Mouse (Mus musculus): ENCODE results near the gene Nupl2.

Gene Nupl2

DNA sequence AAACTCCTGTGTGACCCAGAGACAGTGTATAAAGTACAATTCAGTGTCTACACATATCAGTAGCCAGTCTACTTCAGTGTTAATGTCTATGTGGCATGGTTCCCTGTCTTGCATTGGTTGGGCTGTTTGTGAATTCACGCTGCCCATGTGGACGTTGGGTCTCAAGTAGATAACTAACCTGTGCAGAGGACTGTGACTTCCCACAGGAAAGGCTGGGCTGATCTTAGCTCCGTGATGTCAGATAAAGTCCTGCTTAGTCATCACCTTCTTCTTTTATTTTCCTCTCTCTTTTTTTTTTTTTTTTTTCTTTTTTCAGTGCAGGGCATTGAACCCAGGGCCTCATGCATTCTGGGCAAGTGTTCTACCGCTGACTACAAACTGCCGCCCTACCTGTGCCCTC lies 43.7 kb downstream of the Nupl2 start:
- in situ Hi-C loops (cut with MboI, MseI) = no loop called here

DNA sequence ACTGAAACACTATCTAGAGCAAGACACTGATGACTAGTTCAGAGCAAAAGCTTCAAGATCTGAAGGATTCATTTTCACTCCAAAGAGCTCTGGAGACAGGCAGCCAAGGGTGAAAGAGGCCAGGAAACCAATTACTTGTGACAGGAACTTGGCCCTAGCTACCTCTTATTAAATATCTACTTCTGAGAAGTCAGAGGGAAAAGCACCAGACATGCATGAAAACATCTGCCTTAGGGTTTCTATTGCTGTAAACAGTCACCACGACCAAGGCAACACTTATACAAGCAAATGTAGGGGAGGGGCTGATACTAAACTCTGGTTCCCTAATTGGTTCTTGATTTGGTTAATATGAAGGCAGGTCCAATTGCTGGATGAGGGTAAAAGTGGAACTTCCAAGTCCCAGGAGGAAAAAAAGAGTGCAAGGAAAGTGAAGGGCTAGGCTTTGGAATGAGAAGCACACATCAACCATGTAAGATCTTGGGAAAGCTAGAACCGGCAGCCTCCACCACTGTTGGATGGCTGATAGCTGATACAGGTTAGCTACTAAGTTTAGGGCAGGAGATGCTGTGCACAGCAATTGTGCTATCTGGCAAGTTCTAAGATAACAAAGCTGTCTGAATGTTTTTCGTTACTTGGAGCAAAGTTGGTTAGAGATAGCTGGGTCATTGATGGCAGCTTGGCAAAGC lies 49.2 kb downstream of the Nupl2 start:
- in situ Hi-C loops (cut with MboI, MseI) = no loop called here

DNA sequence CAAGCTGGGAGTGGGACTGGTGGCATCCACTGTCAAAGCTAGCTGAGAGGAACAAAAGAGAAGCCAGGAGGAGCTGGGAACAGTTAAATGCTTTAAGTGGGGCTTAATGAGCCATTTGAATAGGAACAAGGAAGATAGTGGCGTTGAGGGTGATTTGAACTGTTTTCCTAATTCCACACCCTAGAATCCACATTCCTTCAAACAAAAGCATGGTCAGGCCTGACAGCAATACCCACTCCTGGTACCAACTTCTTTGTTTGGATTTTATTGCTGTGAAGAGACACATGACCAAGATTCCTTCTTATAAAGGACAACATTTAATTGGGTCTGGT lies 49.8 kb downstream of the Nupl2 start:
- in situ Hi-C loops (cut with MboI, MseI) = no loop called here

DNA sequence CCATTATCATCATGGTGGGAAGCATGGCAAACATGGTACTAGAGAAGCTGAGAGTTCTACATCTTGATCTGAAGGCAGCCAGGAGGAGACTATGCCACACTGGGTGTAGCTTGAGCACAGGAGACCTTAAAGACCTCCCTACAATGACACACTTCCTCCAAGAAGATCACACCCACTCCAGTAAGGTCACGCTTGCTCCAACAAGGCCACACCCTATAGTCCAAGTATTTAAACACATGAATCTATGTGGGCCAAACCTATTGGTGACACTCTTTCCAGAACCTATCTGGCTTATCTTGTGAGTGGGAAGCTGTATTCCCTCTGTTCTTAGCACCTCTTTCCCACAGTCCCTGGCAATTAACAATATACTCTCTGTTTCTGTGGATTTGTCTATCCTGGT lies 50.1 kb downstream of the Nupl2 start:
- in situ Hi-C loops (cut with MboI, MseI) = no loop called here
